Mouse (Mus musculus) adrenal gland, adult (tissue): ENCODE data around the gene Zbed6.
"Not testable (repeated sequence)": the region's sequence is repeated elsewhere in the genome, so short reads cannot be mapped to it uniquely, and the experiment has no call there.

Experiments
- DNase-seq, 2 experiments: peaks; one replicate each; pipeline ENCODE4 v3.0.0; 2022 to 2023; ENCODE audit warnings: low spot score in 1 of 2; ENCODE audit not compliant: inconsistent age in 2 of 2

Zbed6 gene

GRCm38 (mm10) chr1:133660466-133661202 is at the start of gene Zbed6:
Gene Zbed6, minus strand, starts transcription at chr1:133660885.
- peak; percentile 74 to 90 for DNase-seq

- no peak for DNase-seq
Observed at GRCm38 (mm10) chr1:133709292-133709691, 48.6 kb upstream of the Zbed6 start.

GRCm38 (mm10) chr1:133701824-133702223 is 41.1 kb upstream of the Zbed6 start:
- DNase-seq: peak in 1 of 2 experiments; percentile 60

GRCm38 (mm10) chr1:133697935-133698620 is 37.4 kb upstream of the Zbed6 start:
- DNase-seq: no peak

- DNase-seq: peak in 1 of 2 experiments; percentile 32
Observed at GRCm38 (mm10) chr1:133695901-133696300, 35.2 kb upstream of the Zbed6 start.

- DNase-seq: peak in 1 of 2 experiments; percentile 27
Observed at GRCm38 (mm10) chr1:133694876-133695275, 34.2 kb upstream of the Zbed6 start.

GRCm38 (mm10) chr1:133694301-133694700 is 33.6 kb upstream of the Zbed6 start:
- no peak for DNase-seq

- DNase-seq: no peak
Observed at GRCm38 (mm10) chr1:133693536-133694114, 32.9 kb upstream of the Zbed6 start.

GRCm38 (mm10) chr1:133692195-133692594 is 31.5 kb upstream of the Zbed6 start:
- DNase-seq: no peak

GRCm38 (mm10) chr1:133691046-133691445 is 30.4 kb upstream of the Zbed6 start:
- DNase-seq: no peak

- DNase-seq: no peak
Observed at GRCm38 (mm10) chr1:133689897-133690296, 29.2 kb upstream of the Zbed6 start, which contains the start of gene Lax1. Gene Lax1, minus strand, starts transcription at chr1:133690108.

- DNase-seq: no peak
Observed at GRCm38 (mm10) chr1:133688301-133688700, 27.6 kb upstream of the Zbed6 start.

GRCm38 (mm10) chr1:133685749-133686519 is 25.2 kb upstream of the Zbed6 start:
- DNase-seq: peak; percentile 39 to 77

GRCm38 (mm10) chr1:133671801-133672200 is 11.1 kb upstream of the Zbed6 start:
- DNase-seq: no peak

- DNase-seq: no peak
Observed at GRCm38 (mm10) chr1:133671266-133671665, 10.6 kb upstream of the Zbed6 start.

- DNase-seq: no peak
Observed at GRCm38 (mm10) chr1:133670776-133671175, 10.1 kb upstream of the Zbed6 start.

- no peak for DNase-seq
Observed at GRCm38 (mm10) chr1:133670190-133670589, 9.5 kb upstream of the Zbed6 start.

- no peak for DNase-seq
Observed at GRCm38 (mm10) chr1:133668618-133669017, 7.9 kb upstream of the Zbed6 start.

GRCm38 (mm10) chr1:133667721-133668120 is 7.0 kb upstream of the Zbed6 start:
- DNase-seq: no peak

GRCm38 (mm10) chr1:133665713-133666112 is 5.0 kb upstream of the Zbed6 start:
- DNase-seq: not testable (repeated sequence)
